Mouse (Mus musculus): ENCODE measurements at regions not wholly inside any gene's neighbourhood (a gene's known extent, or its start where the extent isn't known, plus 50 kb on each side); places are given as distances from the start of the nearest gene placed in this dataset.

GRCm38 (mm10) chr13:44046436-44046835 lies 261.9 kb downstream of the Cd83 start:
- TF ChIP-seq CTCF (IDR thresholded peaks at IDR 0.05; ENCODE audit: control insufficient read depth, insufficient read depth, low read length): no peak
- TF ChIP-seq POLR2A (IDR thresholded peaks at IDR 0.05; ENCODE audit: borderline replicate concordance, control insufficient read depth, low read depth, low read length): no peak

Data from bone marrow, adult 2 months (tissue).